Mouse (Mus musculus) liver, postnatal 0 days (tissue): ENCODE results near the gene Ppil6.

Source experiments
- CTCF ChIP-seq: sonication (generic); IDR thresholded peaks from 2 replicates; pipeline ENCODE4 v1.5.1; 2016; ENCODE audit warnings: antibody characterized with exemption, low read depth
- EP300 ChIP-seq: IDR thresholded peaks from 2 replicates; pipeline ENCODE4 v1.6.1; 2016; ENCODE audit warnings: antibody characterized with exemption, low read depth, mild to moderate bottlenecking

DNA sequence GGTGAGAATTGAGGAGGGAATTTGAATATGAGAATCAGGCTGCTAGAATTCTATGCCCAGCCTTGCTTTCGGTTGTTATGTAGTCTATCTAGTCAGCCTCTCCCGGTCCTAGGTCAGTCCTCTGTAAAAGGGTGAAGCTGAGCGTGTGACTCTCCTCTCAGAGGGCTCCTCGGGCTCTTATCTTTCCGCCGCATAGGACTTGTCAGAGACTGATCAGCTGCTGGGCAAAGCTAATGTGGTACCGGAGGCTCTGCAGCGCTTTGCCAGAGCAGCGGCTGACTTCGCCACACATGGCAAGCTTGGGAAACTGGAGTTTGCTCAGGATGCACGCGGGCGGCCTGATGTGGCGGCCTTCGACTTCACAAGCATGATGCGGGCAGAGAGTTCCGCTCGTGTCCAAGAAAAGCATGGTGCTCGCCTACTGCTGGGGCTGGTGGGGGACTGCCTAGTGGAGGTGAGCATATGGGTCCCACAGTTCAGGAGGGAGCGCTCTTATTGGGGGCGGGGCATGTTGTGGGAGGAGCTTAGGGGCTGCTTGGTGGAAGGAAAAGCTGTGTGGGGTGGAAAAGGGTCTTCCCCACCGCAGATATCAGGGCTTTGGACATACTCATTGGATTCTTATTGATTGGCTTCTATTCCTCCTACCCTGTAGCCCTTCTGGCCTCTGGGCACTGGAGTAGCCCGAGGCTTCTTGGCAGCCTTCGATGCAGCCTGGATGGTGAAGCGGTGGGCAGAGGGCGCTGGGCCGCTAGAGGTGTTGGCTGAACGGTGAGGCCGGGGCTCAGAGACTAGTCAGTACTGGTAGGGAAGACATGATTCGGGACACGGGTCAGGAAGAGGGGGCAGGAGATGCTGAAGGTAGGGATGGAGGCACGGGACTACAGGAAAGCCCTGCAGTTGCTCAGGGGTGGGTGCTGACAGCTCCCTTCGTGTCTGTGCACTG, 9.0 kb upstream of the Ppil6 start:
- TF ChIP-seq CTCF (no peak), EP300 (no peak)
